Mouse (Mus musculus): Measurements from ENCODE around the gene Olfr854. TPM values are rescaled to one million over a fixed set of nuclear protein-coding genes. Genes with fewer than 3 reads are reported as not detected.

Gene Olfr854
- not detected in 2 replicates for polyA plus RNA-seq (2016; fragmentation: Nextera tagmentation; extraction: Ambion mirVana)

DNA sequence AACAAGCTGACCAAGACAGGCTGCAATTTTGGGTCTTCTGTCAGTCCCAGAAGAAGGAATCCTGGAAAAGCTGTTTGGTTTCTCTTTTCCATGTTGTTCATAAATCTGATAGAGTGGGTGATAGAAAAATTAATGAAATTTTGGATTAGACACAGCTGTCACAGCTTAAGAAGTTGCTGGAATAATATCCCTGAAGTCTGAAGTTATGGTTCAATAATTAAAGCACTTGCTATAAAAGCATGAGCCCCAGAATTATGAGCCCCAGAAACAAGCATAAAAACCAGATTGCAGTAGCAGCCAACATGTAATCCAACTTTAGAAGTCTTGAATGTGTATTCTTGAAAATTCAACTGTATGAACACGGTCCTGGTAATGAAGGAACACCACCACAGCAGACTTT is at the start of gene Olfr854:
Olfr854 (minus strand) TSS at position 101 of the 400 bp plus-strand sequence.
- H3K27me3 ChIP-seq = no peaks in the 10 kb centered on the region
- no peak for ATAC-seq (ENCODE audit: low FRiP score)
- H3K9me3 ChIP-seq (replicated peaks) = no peaks in the 10 kb centered on the region
- H3K4me1 ChIP-seq = no peaks in the 10 kb centered on the region
- WGBS = 86% methylated on average over 1 of the region's 1 CpGs
- H3K4me2 ChIP-seq (replicated peaks) = no peak within 1 kb of the TSS
- H3K9ac ChIP-seq = no peak within 1 kb of the TSS
- H3K4me3 ChIP-seq = no peak within 1 kb of the TSS
- no peak within 1 kb of the TSS for H3K27ac ChIP-seq
- H3K36me3 ChIP-seq = no peaks in the 10 kb centered on the region

- Histone ChIP-seq H3K4me2 (replicated peaks) (no peak within 1 kb of the TSS), H3K4me1 (no peaks in the 10 kb centered on the region), H3K9ac (no peak within 1 kb of the TSS), H3K36me3 (no peaks in the 10 kb centered on the region), H3K4me3 (no peak within 1 kb of the TSS), H3K27me3 (no peaks in the 10 kb centered on the region), H3K9me3 (replicated peaks) (0 out of 2 replicates have a peak, but pooled peaks cover 7% of the 10 kb centered on the region), H3K27ac (no peak within 1 kb of the TSS)
- no peak for ATAC-seq (ENCODE audit: low FRiP score)
Observed at GRCm38 (mm10) chr9:19582317-19582716, 15.1 kb upstream of the Olfr854 start, which contains the start of gene Olfr855. Gene Olfr855, plus strand, starts transcription at chr9:19582617.

DNA sequence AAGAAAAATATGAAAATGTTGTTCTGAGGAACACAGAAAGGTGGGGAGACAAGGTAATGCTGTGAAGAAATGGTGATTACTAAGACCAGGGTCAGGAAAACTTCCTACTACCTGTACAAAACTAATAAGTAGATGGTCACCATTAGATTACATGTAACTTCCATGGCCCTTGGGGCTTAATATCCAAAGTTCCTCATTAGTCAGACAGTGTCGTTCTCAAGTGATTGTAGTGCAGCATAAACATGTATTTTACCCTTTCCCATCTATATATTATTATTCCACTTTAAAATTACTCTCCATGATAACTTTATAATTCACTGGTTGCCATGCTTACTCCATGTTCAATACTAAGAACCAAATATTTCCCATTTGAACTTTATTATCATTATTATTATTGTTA is 26.2 kb downstream of the Olfr854 start, which contains the start of gene Olfr853:
Olfr853 (minus strand) TSS at position 101 of the 400 bp plus-strand sequence.
- 77% methylated on average over 1 of the region's 1 CpGs for WGBS
- ATAC-seq (ENCODE audit: low FRiP score) = no peak
- Histone ChIP-seq H3K4me2 (replicated peaks) (no peak within 1 kb of the TSS), H3K36me3 (no peaks in the 10 kb centered on the region), H3K4me3 (no peak within 1 kb of the TSS), H3K27ac (no peak within 1 kb of the TSS), H3K27me3 (no peaks in the 10 kb centered on the region), H3K9ac (no peak within 1 kb of the TSS), H3K4me1 (no peaks in the 10 kb centered on the region), H3K9me3 (replicated peaks) (peaks cover 16% of the 10 kb centered on the region)

Other genes with a start within 250 kb of the Olfr854 start
- not detected in 2 replicates for gene Olfr845, start 230.9 kb downstream of the Olfr854 start, polyA plus RNA-seq (2016; fragmentation: Nextera tagmentation; extraction: Ambion mirVana)
- not detected in 2 replicates for gene Olfr846, start 203.4 kb downstream of the Olfr854 start, polyA plus RNA-seq (2016; fragmentation: Nextera tagmentation; extraction: Ambion mirVana)
- gene Olfr847, start 188.7 kb downstream of the Olfr854 start, polyA plus RNA-seq (2016; fragmentation: Nextera tagmentation; extraction: Ambion mirVana) = not detected in 2 replicates
- not detected in 2 replicates for gene Olfr849, start 127.1 kb downstream of the Olfr854 start, polyA plus RNA-seq (2016; fragmentation: Nextera tagmentation; extraction: Ambion mirVana)
- not detected in 2 replicates for gene Olfr850, start 89.1 kb downstream of the Olfr854 start, polyA plus RNA-seq (2016; fragmentation: Nextera tagmentation; extraction: Ambion mirVana)
- gene Olfr851, start 74.1 kb downstream of the Olfr854 start, polyA plus RNA-seq (2016; fragmentation: Nextera tagmentation; extraction: Ambion mirVana) = not detected in 2 replicates
- not detected in 2 replicates for gene Olfr853, start 26.3 kb downstream of the Olfr854 start, polyA plus RNA-seq (2016; fragmentation: Nextera tagmentation; extraction: Ambion mirVana)
- not detected in 2 replicates for gene Olfr855, start 15.2 kb upstream of the Olfr854 start, polyA plus RNA-seq (2016; fragmentation: Nextera tagmentation; extraction: Ambion mirVana)
- gene Zfp317, start 54.7 kb upstream of the Olfr854 start, polyA plus RNA-seq (2016; fragmentation: Nextera tagmentation; extraction: Ambion mirVana) = 40.0 and 41.0 TPM in 2 replicates
- not detected in 2 replicates for gene Olfr857, start 142.1 kb upstream of the Olfr854 start, polyA plus RNA-seq (2016; fragmentation: Nextera tagmentation; extraction: Ambion mirVana)
- gene Olfr58, start 212.9 kb upstream of the Olfr854 start, polyA plus RNA-seq (2016; fragmentation: Nextera tagmentation; extraction: Ambion mirVana) = not detected in 2 replicates
- not detected in 2 replicates for gene Olfr859, start 237.5 kb upstream of the Olfr854 start, polyA plus RNA-seq (2016; fragmentation: Nextera tagmentation; extraction: Ambion mirVana)